Mouse (Mus musculus) kidney, postnatal 0 days (tissue): ENCODE data around the gene Rho. TPM values are rescaled to one million over a fixed set of nuclear protein-coding genes. Genes with fewer than 3 reads are reported as not detected.
A peak's percentile ranks its signal among the peaks of the same experiment; 100 is the strongest.

Experiments
- ATAC-seq: fragments of 200-750 bp; cut with Nextera tagmentation; replicated peaks from 2 replicates; pipeline ENCODE4 v1.8.0; 2017; ENCODE audit warnings: low read depth, moderate number of reproducible peaks, moderate TSS enrichment, moderate library complexity; ENCODE audit not compliant: low FRiP score
- DNase-seq: peaks from one replicate; pipeline ENCODE4 v3.0.0-alpha.2; 2016; ENCODE audit warnings: low spot score
- H3K27ac ChIP-seq: fragments of 300-500 bp; sonication (generic); 2 replicates; pipeline ENCODE4 v1.5.1; 2014; ENCODE audit warnings: mild to moderate bottlenecking
- H3K27me3 ChIP-seq: fragments of 300-500 bp; sonication (generic); 2 replicates; pipeline ENCODE4 v1.6.1; 2014; ENCODE audit warnings: low read length, mixed read lengths; ENCODE audit not compliant: insufficient read depth
- H3K36me3 ChIP-seq: fragments of 300-500 bp; sonication (generic); 2 replicates; pipeline ENCODE4 v1.6.1; 2014; ENCODE audit warnings: low read length, mixed read lengths; ENCODE audit not compliant: insufficient read depth
- H3K4me1 ChIP-seq: fragments of 300-500 bp; sonication (generic); replicated peaks from 2 replicates; pipeline ENCODE4 v1.6.1; 2014; ENCODE audit warnings: antibody characterized with exemption, low read length, mixed read lengths; ENCODE audit not compliant: insufficient read depth
- H3K4me2 ChIP-seq: fragments of 300-500 bp; sonication (generic); 2 replicates; pipeline ENCODE4 v1.6.1; 2014; ENCODE audit warnings: mild to moderate bottlenecking, low read length, moderate library complexity, mixed read lengths
- H3K4me3 ChIP-seq: fragments of 300-500 bp; sonication (generic); replicated peaks from 2 replicates; pipeline ENCODE4 v1.5.1; 2014; ENCODE audit warnings: low read depth, low read length
- H3K9ac ChIP-seq: fragments of 300-500 bp; sonication (generic); 2 replicates; pipeline ENCODE4 v1.6.1; 2014; ENCODE audit warnings: low read depth, low read length
- H3K9me3 ChIP-seq: fragments of 300-500 bp; sonication (generic); replicated peaks from 2 replicates; pipeline ENCODE4 v1.6.1; 2016; ENCODE audit warnings: low read length, inconsistent platforms, mixed read lengths
- CTCF ChIP-seq: IDR thresholded peaks from 2 replicates; pipeline ENCODE4 v1.5.1; 2016; ENCODE audit warnings: antibody characterized with exemption, low read depth, mild to moderate bottlenecking, moderate library complexity
- WGBS: fragments of 180-500 bp; shearing (Covaris S2); extraction: QIAGEN DNeasy Blood & Tissue Kit; methylation state at CpG from one replicate; pipeline ENCODE4 v1.1.7; 2014; 5-methylcytosine and 5-hydroxymethylcytosine counted together
- polyA plus RNA-seq: library from polyadenylated mRNA; unstranded; fragments of >200 nt; fragmentation: Nextera tagmentation; extraction: Ambion mirVana; gene quantifications from 2 replicates; pipeline ENCODE4 v1.2.1, GENCODE M21; 2015

Rho gene
- polyA plus RNA-seq, 1 experiment from 2014 or later, result not detected

DNA sequence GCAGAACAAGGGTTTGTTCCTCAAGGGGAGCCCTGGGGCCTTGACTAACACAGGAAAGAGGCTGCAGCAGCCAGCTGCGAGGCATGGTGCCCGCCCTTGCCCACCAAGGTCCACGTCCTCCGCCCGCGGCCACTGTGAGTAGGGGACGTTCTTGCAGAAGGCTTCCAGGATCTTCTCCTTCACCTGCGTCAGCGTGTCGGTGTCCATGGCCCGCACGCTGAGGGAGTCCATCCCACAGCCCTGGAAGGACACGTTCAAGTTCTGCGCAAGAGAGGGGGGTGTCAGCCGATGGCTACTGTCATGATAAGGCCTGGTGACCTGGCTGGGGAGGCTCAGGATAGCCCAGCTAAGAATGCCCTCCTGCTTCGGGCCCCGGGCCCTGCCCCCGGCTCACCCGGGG lies 28.8 kb downstream of the Rho start:
- TF ChIP-seq CTCF, result no peak

DNA sequence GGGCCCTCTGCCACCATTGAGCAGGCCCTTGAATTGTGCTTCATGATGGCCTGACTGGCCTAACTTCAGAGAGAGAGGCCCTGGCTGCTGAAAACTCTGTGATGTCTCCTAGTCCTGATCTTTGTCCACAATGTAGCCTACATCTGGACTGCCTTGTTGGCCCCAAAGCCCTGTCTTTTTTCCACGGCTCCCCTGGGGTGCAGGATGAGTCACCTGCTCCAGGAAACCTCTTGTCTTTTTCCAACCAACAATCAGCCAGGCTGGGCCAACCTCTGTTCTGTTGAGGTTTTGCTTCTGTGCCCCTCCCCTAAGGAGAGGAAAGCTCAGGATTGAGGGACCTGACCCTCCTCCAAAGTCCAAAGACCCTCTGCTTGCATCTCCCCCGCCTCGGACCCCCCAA lies 30.2 kb downstream of the Rho start:
- no peak overlapping the region for H3K9ac ChIP-seq
- DNase-seq (no peak), ATAC-seq (no peak)
- peaks cover 54% of the 10 kb centered on the region for H3K36me3 ChIP-seq
- no peak for TF ChIP-seq CTCF
- no peaks in the 10 kb centered on the region for H3K27me3 ChIP-seq
- no peak overlapping the region for H3K27ac ChIP-seq
- H3K4me1 ChIP-seq, result peaks cover 13% of the 10 kb centered on the region
- no peak overlapping the region for H3K4me3 ChIP-seq
- 87% methylated on average over 3 of the region's 3 CpGs for WGBS
- no peaks in the 10 kb centered on the region for H3K9me3 ChIP-seq
- no peak overlapping the region for H3K4me2 ChIP-seq

More for the DNA sequence above, 28.8 kb downstream of the Rho start:
- DNase-seq (no peak), ATAC-seq (no peak)
- Histone ChIP-seq H3K4me1 (peaks cover 17% of the 10 kb centered on the region), H3K9me3 (no peaks in the 10 kb centered on the region), H3K27ac (no peak overlapping the region), H3K27me3 (no peaks in the 10 kb centered on the region), H3K4me2 (no peak overlapping the region), H3K4me3 (no peak overlapping the region), H3K9ac (no peak overlapping the region), H3K36me3 (peaks cover 54% of the 10 kb centered on the region)
- 91% methylated on average over 19 of the region's 19 CpGs for WGBS

DNA sequence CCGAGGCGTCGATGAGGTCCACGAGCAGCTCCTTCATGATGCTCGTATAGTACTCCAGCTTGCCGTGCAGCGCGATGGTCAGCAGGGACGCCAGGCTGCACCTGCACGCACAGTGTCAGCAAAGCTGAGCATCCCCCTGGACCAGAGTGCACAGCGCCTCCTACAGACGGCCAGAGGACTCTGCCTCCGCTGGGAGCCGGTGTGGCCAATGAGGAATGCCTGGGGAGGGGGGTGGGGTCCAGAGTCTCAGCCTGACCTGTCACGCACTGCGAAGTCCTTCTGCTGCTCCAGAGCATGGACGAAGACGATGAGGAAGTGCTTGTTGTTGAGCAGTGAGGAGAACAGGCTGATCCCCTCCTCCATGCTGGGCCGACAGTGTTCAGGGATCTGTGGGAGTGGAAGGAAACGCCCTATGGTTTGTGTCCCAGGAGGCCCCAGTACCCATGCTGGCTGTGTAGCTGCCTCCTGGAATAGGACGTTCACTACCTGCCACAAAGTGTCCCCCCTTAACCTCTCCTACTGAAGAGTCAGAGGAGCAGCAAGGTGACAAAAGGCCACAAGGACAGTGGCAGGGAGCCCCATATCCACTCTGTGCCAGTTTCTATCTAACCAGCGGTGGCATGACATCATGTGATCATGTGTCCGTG lies 31.0 kb downstream of the Rho start:
- Histone ChIP-seq H3K36me3 (peaks cover 60% of the 10 kb centered on the region), H3K9ac (no peak overlapping the region), H3K27ac (no peak overlapping the region), H3K4me3 (no peak overlapping the region), H3K9me3 (no peaks in the 10 kb centered on the region), H3K27me3 (no peaks in the 10 kb centered on the region), H3K4me2 (no peak overlapping the region), H3K4me1 (peaks cover 5% of the 10 kb centered on the region; the same call in 1 of the 2 replicates)
- peak; percentile 60 for DNase-seq
- peak; percentile 68 for TF ChIP-seq CTCF
- ATAC-seq, result peak; percentile 58
- WGBS, result 44% methylated on average over 23 of the region's 23 CpGs

DNA sequence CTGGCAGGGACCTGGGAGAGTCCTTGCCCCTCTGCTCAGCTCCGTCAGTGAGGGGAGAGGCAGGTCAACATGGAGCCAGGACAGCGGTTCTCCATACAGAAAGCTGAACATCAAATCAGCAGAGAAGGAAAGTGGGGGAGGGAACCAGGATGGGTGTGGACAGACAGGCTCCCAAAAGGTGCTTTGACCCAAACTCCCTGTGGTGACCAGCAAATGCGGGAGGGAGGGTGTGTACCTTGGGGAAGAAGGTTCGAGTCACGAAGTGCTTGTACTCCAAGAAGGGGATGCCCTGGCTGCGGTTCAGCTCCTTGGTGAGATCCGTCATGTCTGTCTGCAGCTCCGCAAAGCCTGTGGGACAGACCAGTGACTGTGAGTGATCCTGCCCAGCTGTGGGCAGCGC lies 32.1 kb downstream of the Rho start:
- no peak overlapping the region for H3K4me2 ChIP-seq
- DNase-seq, result no peak
- H3K27me3 ChIP-seq, result no peaks in the 10 kb centered on the region
- 69% methylated on average over 9 of the region's 9 CpGs for WGBS
- H3K9me3 ChIP-seq, result no peaks in the 10 kb centered on the region
- no peak for TF ChIP-seq CTCF
- no peak for ATAC-seq
- peaks cover 65% of the 10 kb centered on the region for H3K36me3 ChIP-seq
- H3K4me3 ChIP-seq, result no peak overlapping the region
- no peaks in the 10 kb centered on the region; the same call in 1 of the 2 replicates for H3K4me1 ChIP-seq
- no peak overlapping the region for H3K9ac ChIP-seq
- no peak overlapping the region for H3K27ac ChIP-seq

DNA sequence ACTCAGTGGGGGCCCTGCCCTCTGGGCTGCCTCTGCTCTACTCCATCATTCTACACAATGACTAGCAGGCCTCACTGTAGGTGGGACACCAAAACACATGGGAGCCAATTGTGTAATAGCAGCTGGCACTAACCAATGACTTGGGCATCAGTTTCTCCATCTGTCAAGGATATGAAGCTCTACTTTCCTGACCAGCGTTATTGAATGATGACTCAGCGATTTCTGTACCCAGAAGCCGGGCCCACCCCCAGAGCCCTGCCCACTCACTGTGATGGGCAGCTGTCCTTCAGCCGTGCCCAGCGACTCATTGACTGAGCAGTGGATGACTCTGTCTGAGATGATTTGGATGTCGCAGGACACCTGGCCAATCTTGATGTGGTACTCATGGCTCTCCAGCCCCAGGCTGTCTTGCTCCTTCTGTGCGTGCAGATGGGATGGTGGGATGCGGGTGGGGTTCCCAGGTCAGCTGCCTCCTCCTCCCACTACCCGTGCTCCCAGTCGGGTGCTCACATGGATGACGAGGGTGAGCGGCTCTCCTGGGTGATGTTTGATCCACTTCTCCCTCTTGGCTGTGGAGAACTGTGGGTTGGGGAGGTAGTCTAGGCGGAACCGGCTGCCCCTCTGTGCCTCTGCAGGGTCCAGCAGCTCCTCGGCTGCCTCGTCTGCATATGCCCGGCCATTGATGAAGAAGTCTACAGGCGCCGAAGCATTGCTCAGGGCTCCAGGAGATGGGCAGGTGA lies 34.8 kb downstream of the Rho start:
- Histone ChIP-seq H3K36me3 (peaks cover 47% of the 10 kb centered on the region), H3K9ac (no peak overlapping the region), H3K9me3 (no peaks in the 10 kb centered on the region), H3K27me3 (no peaks in the 10 kb centered on the region), H3K4me3 (no peak overlapping the region), H3K27ac (no peak overlapping the region), H3K4me1 (peaks cover under 1% of the 10 kb centered on the region), H3K4me2 (no peak overlapping the region)
- ATAC-seq, result no peak
- no peak for TF ChIP-seq CTCF
- no peak for DNase-seq
- 89% methylated on average over 19 of the region's 19 CpGs for WGBS

DNA sequence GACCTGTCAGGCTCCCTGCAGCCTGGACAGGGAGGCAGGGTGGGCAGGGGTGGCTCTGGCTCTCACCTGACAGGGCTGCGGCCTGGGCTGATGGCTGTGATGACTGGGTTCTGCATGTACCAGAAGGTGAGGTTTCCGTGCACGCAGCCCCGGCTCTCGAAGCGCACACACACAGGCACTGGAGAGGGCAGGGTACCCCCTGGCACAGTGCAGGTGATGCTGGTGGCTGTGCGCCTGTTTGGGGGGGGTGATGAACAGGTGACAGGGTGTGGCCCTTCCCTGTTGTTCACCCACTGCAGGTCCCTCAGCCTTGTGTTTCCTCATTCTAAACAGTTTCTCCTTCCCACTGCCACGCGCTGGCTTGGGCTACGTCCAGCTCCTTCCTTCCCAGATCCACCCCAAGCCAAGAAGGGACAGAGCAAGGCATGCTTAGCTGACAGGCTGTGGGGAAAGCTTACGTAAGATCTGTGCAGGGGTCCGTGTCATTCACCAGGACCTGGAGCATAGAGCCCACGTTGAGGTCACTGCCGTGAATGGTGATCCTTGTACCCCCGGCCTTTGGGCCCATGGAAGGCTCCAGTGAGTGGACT lies 35.8 kb downstream of the Rho start:
- H3K9me3 ChIP-seq, result no peaks in the 10 kb centered on the region
- H3K36me3 ChIP-seq, result peaks cover 42% of the 10 kb centered on the region; the same call in 1 of the 2 replicates
- H3K4me2 ChIP-seq, result no peak overlapping the region
- H3K27me3 ChIP-seq, result no peaks in the 10 kb centered on the region
- DNase-seq (no peak), ATAC-seq (no peak)
- H3K9ac ChIP-seq, result no peak overlapping the region
- no peak for TF ChIP-seq CTCF
- H3K4me1 ChIP-seq, result peaks cover 6% of the 10 kb centered on the region
- no peak overlapping the region for H3K27ac ChIP-seq
- 88% methylated on average over 15 of the region's 15 CpGs for WGBS
- no peak overlapping the region for H3K4me3 ChIP-seq
